Mouse (Mus musculus): ENCODE data around the gene Ost4. TPM values are rescaled to one million over a fixed set of nuclear protein-coding genes. Genes with fewer than 3 reads are reported as not detected.
A peak's percentile ranks its signal among the peaks of the same experiment; 100 is the strongest.

The Ost4 gene
- polyA plus RNA-seq, 1 experiment from 2014 or later: 244 TPM

GRCm38 (mm10) chr5:30869405-30870130, 38.0 kb downstream of the Ost4 start:
- Histone ChIP-seq H3K27ac (replicated peaks) (peak overlapping the region; percentile 81), H3K4me1 (peaks cover 29% of the 10 kb centered on the region), H3K27me3 (replicated peaks) (no peaks in the 10 kb centered on the region), H3K4me3 (replicated peaks) (peak overlapping the region; percentile 86), H3K9ac (replicated peaks) (peak overlapping the region; percentile 96), H3K4me2 (peak overlapping the region; percentile 72), H3K9me3 (replicated peaks) (no peaks in the 10 kb centered on the region), H3K36me3 (peaks cover 62% of the 10 kb centered on the region)
- WGBS: under 1% methylated on average over 63 of the region's 63 CpGs
- peak; percentile 90 for ATAC-seq (ENCODE audit: low FRiP score)

GRCm38 (mm10) chr5:30868981-30869380, 38.6 kb downstream of the Ost4 start:
- peak overlapping the region; percentile 81; the same call in 1 of the 2 replicates for H3K27ac ChIP-seq (replicated peaks)
- 18% methylated on average over 9 of the region's 9 CpGs for WGBS

GRCm38 (mm10) chr5:30867712-30868111, 39.9 kb downstream of the Ost4 start, which contains the start of gene Tmem214:
TSS of gene Tmem214 (plus strand) at chr5:30868012.
- Histone ChIP-seq H3K9ac (replicated peaks) (no peak within 1 kb of the TSS), H3K36me3 (peaks cover 56% of the 10 kb centered on the region), H3K4me2 (peak within 1 kb of the TSS; percentile 72; the same call in 1 of the 2 replicates), H3K27me3 (replicated peaks) (no peaks in the 10 kb centered on the region), H3K27ac (replicated peaks) (no peak within 1 kb of the TSS), H3K4me3 (replicated peaks) (peak within 1 kb of the TSS; percentile 86; the same call in 1 of the 2 replicates), H3K4me1 (peaks cover 29% of the 10 kb centered on the region), H3K9me3 (replicated peaks) (no peaks in the 10 kb centered on the region)
- 98% methylated on average over 3 of the region's 3 CpGs for WGBS
- ATAC-seq (ENCODE audit: low FRiP score): no peak

More at GRCm38 (mm10) chr5:30868981-30869380, 38.6 kb downstream of the Ost4 start:
- peaks cover 29% of the 10 kb centered on the region for H3K4me1 ChIP-seq
- peaks cover 58% of the 10 kb centered on the region for H3K36me3 ChIP-seq
- no peaks in the 10 kb centered on the region for H3K27me3 ChIP-seq (replicated peaks)
- ATAC-seq (ENCODE audit: low FRiP score): no peak
- peak overlapping the region; percentile 86 for H3K4me3 ChIP-seq (replicated peaks)
- H3K9ac ChIP-seq (replicated peaks): peak overlapping the region; percentile 96
- no peaks in the 10 kb centered on the region for H3K9me3 ChIP-seq (replicated peaks)
- H3K4me2 ChIP-seq: peak overlapping the region; percentile 72

DNA sequence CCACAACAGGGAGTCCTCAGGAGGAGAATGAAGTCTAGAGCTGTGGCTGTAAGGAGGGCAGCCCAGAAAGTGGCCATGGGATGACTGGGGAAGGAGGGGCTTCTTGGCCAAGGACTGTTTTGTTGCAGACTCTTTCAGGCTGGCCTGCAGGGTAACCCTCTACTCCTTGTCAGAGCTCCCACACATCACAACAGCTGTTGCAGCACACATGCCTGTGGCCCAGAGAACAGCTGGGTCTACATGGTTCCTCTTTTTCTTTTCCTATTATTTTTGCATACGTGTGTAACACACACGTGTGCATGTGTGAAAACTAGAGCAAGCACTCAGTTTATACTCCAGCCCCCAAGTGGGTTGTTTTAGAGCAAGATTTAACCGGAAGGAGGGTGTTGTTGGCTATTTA, 40.7 kb downstream of the Ost4 start:
- peaks cover 24% of the 10 kb centered on the region for H3K4me1 ChIP-seq
- H3K4me3 ChIP-seq (replicated peaks): no peak overlapping the region
- H3K9ac ChIP-seq (replicated peaks): no peak overlapping the region
- H3K4me2 ChIP-seq: no peak overlapping the region
- H3K9me3 ChIP-seq (replicated peaks): no peaks in the 10 kb centered on the region
- H3K36me3 ChIP-seq: peaks cover 56% of the 10 kb centered on the region
- H3K27me3 ChIP-seq (replicated peaks): no peaks in the 10 kb centered on the region
- 89% methylated on average over 3 of the region's 3 CpGs for WGBS
- no peak overlapping the region for H3K27ac ChIP-seq (replicated peaks)
- ATAC-seq (ENCODE audit: low FRiP score): no peak

DNA sequence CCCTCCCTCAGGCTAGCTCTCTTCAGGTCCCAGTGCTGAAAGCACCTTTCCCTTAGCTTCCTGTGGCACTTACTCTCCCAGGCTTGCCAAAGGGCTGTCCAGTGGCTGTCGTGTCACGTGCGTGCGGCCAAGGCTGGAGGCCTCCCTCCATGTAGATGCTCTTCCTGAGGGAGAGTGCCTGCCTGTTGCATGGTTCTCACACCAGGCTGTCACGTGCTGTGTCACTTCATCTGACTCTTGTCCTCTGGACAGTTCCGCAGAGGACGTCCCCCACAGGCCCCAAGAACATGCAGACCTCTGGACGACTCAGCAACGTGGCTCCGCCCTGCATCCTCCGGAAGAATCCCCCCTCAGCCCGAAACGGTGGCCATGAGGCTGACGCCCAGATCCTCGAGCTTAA, 43.3 kb downstream of the Ost4 start:
- 54% methylated on average over 15 of the region's 15 CpGs for WGBS
- Histone ChIP-seq H3K4me3 (replicated peaks) (no peak overlapping the region), H3K9me3 (replicated peaks) (no peaks in the 10 kb centered on the region), H3K9ac (replicated peaks) (no peak overlapping the region), H3K27ac (replicated peaks) (no peak overlapping the region), H3K4me1 (peaks cover 5% of the 10 kb centered on the region), H3K27me3 (replicated peaks) (no peaks in the 10 kb centered on the region), H3K36me3 (peaks cover 54% of the 10 kb centered on the region), H3K4me2 (no peak overlapping the region)
- ATAC-seq (ENCODE audit: low FRiP score): no peak

- peaks cover 54% of the 10 kb centered on the region for H3K36me3 ChIP-seq
Measured at GRCm38 (mm10) chr5:30863852-30864251, 43.7 kb downstream of the Ost4 start.

GRCm38 (mm10) chr5:30856124-30856523, 51.5 kb downstream of the Ost4 start:
- Histone ChIP-seq H3K36me3 (no peaks in the 10 kb centered on the region), H3K27ac (replicated peaks) (no peak overlapping the region), H3K4me2 (no peak overlapping the region), H3K9me3 (replicated peaks) (no peaks in the 10 kb centered on the region), H3K27me3 (replicated peaks) (no peaks in the 10 kb centered on the region), H3K4me3 (replicated peaks) (no peak overlapping the region), H3K4me1 (peaks cover 13% of the 10 kb centered on the region; the same call in 1 of the 2 replicates), H3K9ac (replicated peaks) (no peak overlapping the region)
- no peak for ATAC-seq (ENCODE audit: low FRiP score)
- 84% methylated on average over 2 of the region's 2 CpGs for WGBS

More at GRCm38 (mm10) chr5:30863852-30864251, 43.7 kb downstream of the Ost4 start:
- no peaks in the 10 kb centered on the region for H3K27me3 ChIP-seq (replicated peaks)
- no peak overlapping the region for H3K9ac ChIP-seq (replicated peaks)
- peaks cover 1% of the 10 kb centered on the region for H3K4me1 ChIP-seq
- no peak overlapping the region for H3K4me2 ChIP-seq
- H3K4me3 ChIP-seq (replicated peaks): no peak overlapping the region
- no peak overlapping the region for H3K27ac ChIP-seq (replicated peaks)
- WGBS: 48% methylated on average over 4 of the region's 4 CpGs
- ATAC-seq (ENCODE audit: low FRiP score): no peak
- H3K9me3 ChIP-seq (replicated peaks): no peaks in the 10 kb centered on the region

Other genes with a start within 250 kb of the Ost4 start
- gene Cenpa, start 241.0 kb downstream of the Ost4 start, polyA plus RNA-seq (2015; fragmentation: Nextera tagmentation; extraction: Ambion mirVana): 33.0 and 73.4 TPM in 2 replicates
- gene Dpysl5, start 196.2 kb downstream of the Ost4 start, polyA plus RNA-seq (2015; fragmentation: Nextera tagmentation; extraction: Ambion mirVana): 152 and 175 TPM in 2 replicates
- 135 and 164 TPM in 2 replicates for gene Mapre3, start 93.1 kb downstream of the Ost4 start, polyA plus RNA-seq (2015; fragmentation: Nextera tagmentation; extraction: Ambion mirVana)
- 69.9 and 71.2 TPM in 2 replicates for gene Tmem214, start 39.8 kb downstream of the Ost4 start, polyA plus RNA-seq (2015; fragmentation: Nextera tagmentation; extraction: Ambion mirVana)
- gene Agbl5, start 19.1 kb downstream of the Ost4 start, polyA plus RNA-seq (2015; fragmentation: Nextera tagmentation; extraction: Ambion mirVana): 18.9 and 21.1 TPM in 2 replicates
- gene Emilin1, start 5.6 kb upstream of the Ost4 start, polyA plus RNA-seq (2015; fragmentation: Nextera tagmentation; extraction: Ambion mirVana): 24.5 and 52.1 TPM in 2 replicates
- gene Khk, start 13.6 kb upstream of the Ost4 start, polyA plus RNA-seq (2015; fragmentation: Nextera tagmentation; extraction: Ambion mirVana): 12.7 and 17.0 TPM in 2 replicates
- gene Cgref1, start 37.8 kb upstream of the Ost4 start, polyA plus RNA-seq (2015; fragmentation: Nextera tagmentation; extraction: Ambion mirVana): 68.9 and 80.2 TPM in 2 replicates
- 124 and 125 TPM in 2 replicates for gene Preb, start 52.6 kb upstream of the Ost4 start, polyA plus RNA-seq (2015; fragmentation: Nextera tagmentation; extraction: Ambion mirVana)
- gene Tcf23, start 60.9 kb upstream of the Ost4 start, polyA plus RNA-seq (2015; fragmentation: Nextera tagmentation; extraction: Ambion mirVana): 0.13 TPM in 1 of 2 replicates, not detected in the other
- gene Atraid, start 140.5 kb upstream of the Ost4 start, polyA plus RNA-seq (2015; fragmentation: Nextera tagmentation; extraction: Ambion mirVana): 173 and 179 TPM in 2 replicates
- 16.7 and 17.8 TPM in 2 replicates for gene Slc5a6, start 141.1 kb upstream of the Ost4 start, polyA plus RNA-seq (2015; fragmentation: Nextera tagmentation; extraction: Ambion mirVana)
- 11.6 and 13.5 TPM in 2 replicates for gene Cad, start 147.0 kb upstream of the Ost4 start, polyA plus RNA-seq (2015; fragmentation: Nextera tagmentation; extraction: Ambion mirVana)
- gene Dnajc5g, start 198.5 kb upstream of the Ost4 start, polyA plus RNA-seq (2015; fragmentation: Nextera tagmentation; extraction: Ambion mirVana): not detected in 2 replicates
- gene Slc30a3, start 200.4 kb upstream of the Ost4 start, polyA plus RNA-seq (2015; fragmentation: Nextera tagmentation; extraction: Ambion mirVana): 44.9 and 55.5 TPM in 2 replicates
- gene Trim54, start 208.9 kb upstream of the Ost4 start, polyA plus RNA-seq (2015; fragmentation: Nextera tagmentation; extraction: Ambion mirVana): 0.33 and 1.5 TPM in 2 replicates
- 0.41 TPM in 1 of 2 replicates, not detected in the other for gene Ucn, start 231.0 kb upstream of the Ost4 start, polyA plus RNA-seq (2015; fragmentation: Nextera tagmentation; extraction: Ambion mirVana)
- gene Mpv17, start 246.5 kb upstream of the Ost4 start, polyA plus RNA-seq (2015; fragmentation: Nextera tagmentation; extraction: Ambion mirVana): 57.4 and 58.0 TPM in 2 replicates

All from neural tube, embryonic 15.5 days (tissue).